Comparison of ENCODE assay signal across 8 mouse cellular contexts in the genomic region with DNA sequence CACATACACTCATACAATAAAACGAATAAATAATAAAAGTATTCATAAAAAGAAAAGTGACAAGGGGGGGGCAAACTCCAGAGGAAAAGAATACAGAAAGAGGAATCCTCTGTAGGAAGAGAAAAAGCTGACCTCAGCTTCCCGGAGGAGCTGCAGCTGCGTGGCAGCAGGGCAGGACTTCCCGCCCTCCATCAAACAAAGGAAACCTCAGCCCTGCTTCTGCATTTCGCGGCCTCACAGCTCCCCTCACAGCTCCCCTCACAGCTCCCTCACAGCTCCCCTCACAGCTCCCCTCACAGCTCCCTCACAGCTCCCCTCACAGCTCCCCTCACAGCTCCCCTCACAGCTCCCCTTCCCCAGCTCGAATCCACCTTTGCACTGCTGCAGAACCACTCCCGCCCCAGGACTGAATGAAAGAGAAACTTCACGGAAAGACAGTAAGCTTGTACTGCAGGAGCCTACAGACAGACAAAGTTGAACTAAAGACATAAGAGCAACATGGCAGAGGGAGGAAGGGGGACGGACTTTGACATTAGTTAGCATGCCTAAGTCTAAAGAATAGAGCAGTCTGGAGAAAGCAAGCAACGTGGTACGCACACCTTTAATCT. TPM values are rescaled to one million over a fixed set of nuclear protein-coding genes. Genes with fewer than 3 reads are reported as not detected.
DNase-seq lines count a peak whose midpoint lies in the region; ATAC-seq and TF ChIP-seq lines count a peak whose summit lies in the region.

No protein-coding gene starts in this region.

- DNase-seq in ovary, postnatal 36 days (ENCODE audit: low spot score) = peak; percentile 13
- DNase-seq in ovary, adult 18-20 months (ENCODE audit: low spot score) = no peak
- DNase-seq in embryo, embryonic 11 days = peak; percentile 81
- peak; percentile 22 for DNase-seq in heart, postnatal 0 days (ENCODE audit: low spot score)
- peak; percentile 35 for DNase-seq in liver
- peak; percentile 52 for DNase-seq in neural tube, embryonic 10.5 days (ENCODE audit: extremely low spot score, low spot score)
- DNase-seq in layer of hippocampus, adult 11-12 months (ENCODE audit: low spot score) = no peak
- no peak for DNase-seq in left cerebral cortex, adult 18-20 months (ENCODE audit: low spot score in 2 of 2)

- H3K36me3 ChIP-seq in heart, postnatal 0 days (replicated peaks; ENCODE audit: control insufficient read depth, insufficient read depth, low read length) = no peaks in the 10 kb centered on the region

- H3K9me3 ChIP-seq in heart, postnatal 0 days (replicated peaks; ENCODE audit: control insufficient read depth, low read length) = no peaks in the 10 kb centered on the region

- no peak for ATAC-seq in heart, postnatal 0 days (ENCODE audit: insufficient read depth, low read depth)

- H3K27me3 ChIP-seq in heart, postnatal 0 days (ENCODE audit: control insufficient read depth, insufficient read depth, low read length) = no peaks in the 10 kb centered on the region

- H3K4me3 ChIP-seq in heart, postnatal 0 days (ENCODE audit: low read depth, low read length) = peak overlapping the region; percentile 24

- no peak overlapping the region for H3K27ac ChIP-seq in heart, postnatal 0 days (ENCODE audit: low read depth)

- WGBS in heart, postnatal 0 days = 21% methylated on average over 12 of the region's 12 CpGs

- H3K9ac ChIP-seq in heart, postnatal 0 days (replicated peaks; ENCODE audit: low read depth, low read length) = no peak overlapping the region

- peak overlapping the region; percentile 53 for H3K4me2 ChIP-seq in heart, postnatal 0 days (ENCODE audit: low read depth, low read length)

- no peak for TF ChIP-seq EP300 in heart, postnatal 0 days (IDR thresholded peaks at IDR 0.05; ENCODE audit: low read depth)

- H3K4me1 ChIP-seq in heart, postnatal 0 days (ENCODE audit: control insufficient read depth, insufficient read depth) = no peaks in the 10 kb centered on the region

- TF ChIP-seq CTCF in heart, postnatal 0 days (IDR thresholded peaks at IDR 0.05; ENCODE audit: low read depth) = no peak

RNA-seq across cellular contexts. Expression of gene Npl, which starts 17.5 kb away (rescaled TPM):
- total RNA-seq in heart, postnatal 0 days (2014; rRNA removed; ENCODE audit: low replicate concordance) = 0.57 and 2.9 TPM in 2 replicates
- 3.1 and 3.2 TPM in 2 replicates for polyA plus RNA-seq in heart, postnatal 0 days (2015; fragmentation: Nextera tagmentation; extraction: Ambion mirVana)
- 1 to 10 TPM; 5.3 to 5.4 TPM for total RNA-seq in left cerebral cortex, adult 18-20 months (2021)

RNA-seq across cellular contexts. Expression of gene Dhx9, which starts 44.9 kb away (rescaled TPM):
- 28.3 and 45.8 TPM in 2 replicates for total RNA-seq in heart, postnatal 0 days (2014; rRNA removed; ENCODE audit: low replicate concordance)
- polyA plus RNA-seq in heart, postnatal 0 days (2015; fragmentation: Nextera tagmentation; extraction: Ambion mirVana) = 11.9 and 12.7 TPM in 2 replicates
- total RNA-seq in left cerebral cortex, adult 18-20 months (2021) = 10 to 100 TPM; 96.1 to 99.8 TPM

Comparison
In these comparisons a context has a peak if more than half of its experiments do, and no peak if none do; other contexts are left out.
1. DNase-seq: peak in ovary, postnatal 36 days (single experiment), embryo, embryonic 11 days (single experiment), heart, postnatal 0 days (single experiment), liver (single experiment) and neural tube, embryonic 10.5 days (single experiment); none in ovary, adult 18-20 months (single experiment), layer of hippocampus, adult 11-12 months (single experiment) and left cerebral cortex, adult 18-20 months (0 of 2).